Mouse (Mus musculus): Measurements from ENCODE around the gene Prrg2.
"Not testable (repeated sequence)": the region's sequence is repeated elsewhere in the genome, so short reads cannot be mapped to it uniquely, and the experiment has no call there.

The Prrg2 gene

GRCm38 (mm10) chr7:45036702-45037101 lies 25.8 kb downstream of the Prrg2 start:
- DNase-seq (ENCODE audit: inconsistent age in 2 of 2, low spot score in 1 of 2), result no peak

DNA sequence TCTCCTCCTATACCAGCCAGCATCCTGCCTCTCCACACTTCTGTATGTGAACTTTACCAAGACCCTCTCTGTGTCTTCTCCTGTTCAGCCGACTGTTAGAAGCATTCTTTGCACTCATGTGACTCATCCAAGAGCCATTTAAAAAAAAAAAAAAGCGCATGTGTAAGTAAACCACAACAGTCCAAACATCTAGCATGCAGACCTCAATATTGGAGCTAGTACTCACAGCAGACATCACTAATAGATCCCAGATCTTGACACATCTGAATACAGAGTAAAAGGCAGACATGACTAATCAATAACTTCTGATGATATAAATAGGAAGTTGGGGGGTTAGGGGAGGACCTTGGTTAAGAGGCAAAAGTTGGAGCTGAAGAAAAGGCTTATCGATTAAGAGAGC lies 26.8 kb downstream of the Prrg2 start:
- no peak for DNase-seq (ENCODE audit: inconsistent age in 2 of 2, low spot score in 1 of 2)

DNA sequence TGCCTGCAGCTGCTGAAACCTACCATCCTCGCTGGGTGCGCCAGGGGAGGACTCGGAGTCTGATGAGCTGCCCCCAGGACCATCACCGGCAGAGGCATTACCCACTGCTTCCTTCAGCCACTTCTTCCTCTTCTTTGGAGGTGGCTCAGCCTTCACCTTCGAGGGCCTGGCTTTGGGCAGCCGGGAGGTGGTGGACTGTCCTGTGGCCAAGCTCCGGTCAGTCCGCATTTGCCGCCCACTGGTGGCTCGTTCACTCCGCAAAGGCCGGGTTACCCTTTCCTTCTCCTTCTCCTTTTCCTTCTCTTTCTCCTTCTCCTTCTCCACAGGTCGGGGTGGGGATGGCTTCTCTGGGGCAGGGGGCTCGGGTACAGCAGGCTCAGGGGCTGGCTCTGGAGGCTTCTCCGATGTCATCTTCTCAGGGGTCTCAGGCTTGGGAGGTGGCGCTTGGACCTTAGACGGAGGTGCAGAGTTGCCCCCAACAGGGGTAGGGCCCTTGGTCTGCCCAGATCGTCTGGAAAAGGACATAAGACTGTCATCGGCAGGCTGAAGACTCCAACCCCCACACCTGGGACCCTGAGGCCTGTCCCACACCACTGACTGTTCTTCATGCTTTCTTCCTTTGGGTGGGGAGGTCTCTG lies 28.6 kb downstream of the Prrg2 start:
- no peak for DNase-seq (ENCODE audit: inconsistent age in 2 of 2, low spot score in 1 of 2)

GRCm38 (mm10) chr7:45030857-45031256 lies 31.6 kb downstream of the Prrg2 start:
- DNase-seq (ENCODE audit: inconsistent age in 2 of 2, low spot score in 1 of 2), result no peak

GRCm38 (mm10) chr7:45029995-45030394 lies 32.5 kb downstream of the Prrg2 start:
- no peak for DNase-seq (ENCODE audit: inconsistent age in 2 of 2, low spot score in 1 of 2)

- no peak for DNase-seq (ENCODE audit: inconsistent age in 2 of 2, low spot score in 1 of 2)
Measured at GRCm38 (mm10) chr7:45028351-45028750, 34.1 kb downstream of the Prrg2 start.

- no peak for DNase-seq (ENCODE audit: inconsistent age in 2 of 2, low spot score in 1 of 2)
Measured at GRCm38 (mm10) chr7:45027761-45028160, 34.7 kb downstream of the Prrg2 start.

- no peak for DNase-seq (ENCODE audit: inconsistent age in 2 of 2, low spot score in 1 of 2)
Measured at GRCm38 (mm10) chr7:45026256-45026655, 36.2 kb downstream of the Prrg2 start.

- peak; percentile 76 to 91 for DNase-seq (ENCODE audit: inconsistent age in 2 of 2, low spot score in 1 of 2)
Measured at GRCm38 (mm10) chr7:45025601-45026220, 36.8 kb downstream of the Prrg2 start.

DNA sequence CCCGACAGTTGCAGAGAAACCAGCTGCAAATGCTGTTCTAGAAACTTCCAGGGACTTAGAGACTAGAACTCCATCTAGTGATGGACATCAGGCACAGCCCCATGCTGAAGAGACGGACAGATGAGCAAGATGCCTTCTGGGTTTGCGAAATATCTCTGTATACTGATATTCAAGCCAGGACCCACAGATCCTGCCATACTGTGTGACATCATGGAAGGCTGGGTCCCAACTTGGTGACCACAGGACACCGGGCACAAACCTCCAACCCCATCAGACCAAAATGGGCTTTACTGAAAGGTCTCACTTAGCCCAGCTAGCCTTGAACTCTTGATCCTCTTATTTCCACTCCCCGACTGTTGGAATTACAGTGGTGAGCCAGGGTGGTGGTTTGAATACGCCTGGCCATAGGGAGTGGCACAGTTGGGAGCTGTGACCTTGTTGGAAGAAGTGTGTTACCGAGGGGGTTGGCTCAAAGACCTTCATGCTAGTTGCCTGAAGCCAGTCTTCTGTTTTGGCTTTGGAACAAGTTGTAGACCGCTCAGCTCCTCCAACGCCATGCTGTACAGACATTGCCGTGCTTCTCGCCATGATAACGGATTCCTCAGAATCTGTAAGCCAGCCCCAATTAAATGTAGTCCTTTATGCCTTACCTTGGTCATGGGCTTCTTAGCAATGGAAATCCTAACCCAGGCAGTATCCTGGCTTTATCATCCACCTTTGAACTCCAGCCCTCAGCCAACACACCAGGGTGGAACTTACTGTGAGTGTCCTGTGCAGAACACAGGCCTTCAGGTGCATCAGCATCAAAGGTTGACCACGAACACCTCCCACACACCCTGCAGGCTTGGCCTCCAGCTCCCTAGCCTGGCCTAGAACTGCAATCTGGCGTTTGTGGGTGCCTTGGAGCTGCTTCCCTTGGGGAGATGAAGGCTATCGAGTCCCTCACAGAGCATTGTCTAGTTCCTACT lies 37.9 kb downstream of the Prrg2 start:
- peak in 1 of 2 experiments; percentile 74 for DNase-seq (ENCODE audit: inconsistent age in 2 of 2, low spot score in 1 of 2)

DNA sequence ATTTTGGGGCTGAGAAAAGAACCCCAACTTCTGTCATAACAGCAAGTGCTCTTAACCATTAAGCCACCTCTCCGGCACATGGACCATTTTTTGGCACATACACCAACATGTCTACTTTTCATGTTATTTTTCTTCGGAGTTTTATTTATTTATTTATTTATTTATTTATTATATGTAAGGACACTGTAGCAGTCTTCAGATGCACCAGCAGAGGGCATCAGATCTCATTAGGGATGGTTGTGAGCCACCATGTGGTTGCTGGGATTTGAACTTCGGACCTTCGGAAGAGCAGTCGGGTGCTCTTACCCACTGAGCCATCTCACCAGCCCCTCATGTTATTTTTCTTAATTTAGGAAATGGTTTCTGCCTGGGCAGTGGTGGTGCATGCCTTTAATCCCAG lies 38.8 kb downstream of the Prrg2 start:
- not testable (repeated sequence) for DNase-seq (ENCODE audit: inconsistent age in 2 of 2, low spot score in 1 of 2)

DNA sequence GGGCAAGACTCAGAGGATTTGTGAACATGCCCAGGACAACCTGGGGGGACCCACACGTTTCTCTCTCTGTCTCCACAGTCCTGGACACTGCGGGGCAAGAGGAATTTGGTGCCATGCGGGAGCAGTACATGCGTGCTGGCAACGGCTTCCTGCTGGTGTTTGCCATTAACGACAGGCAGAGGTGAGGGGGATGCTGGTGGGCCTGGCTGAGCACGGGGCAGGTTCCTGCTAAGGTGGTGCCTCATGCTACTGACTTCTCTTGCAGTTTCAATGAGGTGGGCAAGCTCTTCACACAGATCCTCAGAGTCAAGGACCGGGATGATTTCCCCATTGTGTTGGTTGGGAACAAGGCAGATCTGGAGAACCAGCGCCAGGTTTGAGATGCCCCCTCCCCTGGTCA lies 42.3 kb downstream of the Prrg2 start:
- DNase-seq (ENCODE audit: inconsistent age in 2 of 2, low spot score in 1 of 2), result peak in 1 of 2 experiments; percentile 50

DNA sequence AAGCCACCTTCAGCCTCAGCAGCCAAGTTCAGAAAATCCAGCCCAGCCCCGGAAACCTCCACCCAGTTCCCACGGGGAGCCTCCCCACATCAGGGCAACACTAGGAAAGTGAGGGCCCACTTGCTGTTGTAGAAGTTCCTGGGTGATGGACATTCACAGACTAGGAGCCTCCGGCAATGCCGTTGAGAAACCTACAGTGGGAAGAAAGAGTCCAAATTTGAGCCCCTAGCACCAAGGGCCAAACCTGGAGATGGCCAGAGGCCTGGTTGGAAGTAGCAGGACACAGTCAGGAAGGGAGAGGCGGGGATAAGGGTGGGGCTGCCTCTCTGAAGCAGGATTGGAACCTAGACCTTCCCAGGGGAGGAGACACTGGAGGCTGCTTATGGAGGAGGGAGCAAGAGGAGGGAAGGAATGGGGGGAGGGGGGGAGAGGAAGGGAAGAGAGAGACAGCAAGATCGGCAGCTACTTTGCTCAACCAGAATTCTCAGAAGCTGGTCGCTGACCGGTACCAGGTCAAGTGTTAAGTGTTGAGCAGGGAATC lies 43.4 kb downstream of the Prrg2 start:
- peak; percentile 81 to 90 for DNase-seq (ENCODE audit: inconsistent age in 2 of 2, low spot score in 1 of 2)

DNA sequence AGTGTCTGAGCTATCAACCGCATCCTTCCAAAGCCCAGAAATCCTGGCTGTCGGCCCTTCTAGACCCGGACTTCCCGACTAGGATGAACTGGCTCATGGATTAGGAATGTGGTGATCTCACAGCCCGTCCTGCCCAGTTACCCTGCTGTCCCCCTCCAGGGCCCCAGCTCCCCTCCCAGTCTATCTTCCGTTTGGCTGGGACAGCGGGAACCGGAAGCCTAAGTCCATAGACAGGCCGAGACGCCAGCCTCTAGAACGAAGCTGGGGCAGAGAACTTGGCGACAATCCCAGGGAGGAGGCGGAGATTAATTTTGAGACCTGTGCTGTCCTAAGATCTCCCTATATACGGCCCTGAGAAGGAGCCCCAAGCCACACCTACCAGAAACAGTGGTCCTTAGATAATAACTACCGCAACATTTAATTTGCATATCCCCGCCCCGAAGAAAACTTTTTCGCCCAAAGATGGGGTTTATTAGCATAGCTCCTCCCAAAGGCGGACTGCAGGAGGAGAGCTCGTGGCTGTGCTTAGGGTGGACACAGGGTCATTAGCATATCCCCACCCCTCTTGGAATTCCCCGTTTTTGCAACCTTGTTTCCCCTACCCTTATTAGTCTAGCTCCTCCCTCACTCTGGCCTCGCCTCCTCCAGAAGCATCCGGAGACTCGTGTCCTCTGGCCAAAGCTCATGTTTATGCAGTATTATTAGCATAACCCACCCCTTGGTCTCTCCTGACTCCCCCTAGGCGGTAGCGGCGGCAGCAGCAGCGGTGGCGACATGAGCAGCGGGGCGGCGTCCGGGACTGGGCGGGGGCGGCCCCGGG lies 45.0 kb downstream of the Prrg2 start, which contains the start of gene Rras:
Gene Rras (plus strand): TSS at position 720 of the 820 bp plus-strand sequence.
- peak; percentile 96 to 98 for DNase-seq (ENCODE audit: inconsistent age in 2 of 2, low spot score in 1 of 2)

GRCm38 (mm10) chr7:45016761-45017160 lies 45.7 kb downstream of the Prrg2 start:
- DNase-seq (ENCODE audit: inconsistent age in 2 of 2, low spot score in 1 of 2), result no peak

DNA sequence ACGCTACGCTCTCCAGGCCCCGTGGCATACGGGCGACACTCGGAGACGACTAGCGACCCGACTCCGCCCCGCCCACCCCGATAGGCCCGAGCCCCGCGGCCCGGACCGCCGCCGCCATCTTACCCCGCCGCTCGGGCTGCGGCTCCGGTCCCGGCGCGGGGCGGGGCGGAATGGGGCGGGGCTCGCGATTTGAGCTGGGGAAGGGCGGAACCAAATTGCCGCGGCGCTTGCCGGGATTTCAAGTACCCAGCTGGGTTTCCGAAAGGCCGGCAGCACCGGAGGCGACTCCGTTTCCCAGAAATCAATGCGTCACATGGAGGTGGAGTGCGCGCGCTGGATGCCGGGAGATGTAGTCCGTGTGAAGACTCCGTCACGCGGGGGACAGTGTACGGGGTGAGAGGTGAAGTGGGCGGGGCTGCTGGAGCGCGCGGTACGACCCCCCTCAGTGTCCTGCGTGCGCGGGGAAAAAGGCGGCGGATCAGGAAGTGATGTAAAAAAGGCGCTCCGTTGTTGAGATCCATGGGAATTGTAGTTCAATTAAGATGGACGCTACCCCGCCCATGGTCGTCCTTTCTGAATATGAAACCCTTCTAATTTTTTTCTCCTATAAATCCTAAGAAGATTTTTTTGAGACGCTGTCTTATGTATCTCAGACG lies 46.4 kb downstream of the Prrg2 start, which contains the start of gene Scaf1:
Gene Scaf1 (minus strand): TSS at position 407 of the 656 bp plus-strand sequence.
- peak; percentile 100 for DNase-seq (ENCODE audit: inconsistent age in 2 of 2, low spot score in 1 of 2)

- no peak for DNase-seq (ENCODE audit: inconsistent age in 2 of 2, low spot score in 1 of 2)
Measured at GRCm38 (mm10) chr7:45015344-45015956, 47.0 kb downstream of the Prrg2 start.

DNA sequence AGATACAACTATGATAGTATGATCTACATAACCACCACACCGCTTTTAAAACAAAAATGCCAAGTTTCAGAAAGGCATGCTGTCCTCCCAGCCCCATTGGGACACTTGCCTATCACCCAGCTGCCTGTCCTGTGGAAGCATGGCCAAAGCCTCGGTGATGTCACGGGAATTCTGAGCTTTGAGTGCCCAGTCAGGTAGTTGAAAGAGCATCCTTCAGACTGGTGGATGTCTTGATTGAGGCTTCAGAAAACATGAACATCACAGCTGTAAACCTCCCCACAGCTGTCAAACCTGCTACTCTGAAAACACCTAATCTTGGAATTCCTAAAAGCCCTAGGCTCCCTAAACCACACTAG lies 48.4 kb downstream of the Prrg2 start:
- no peak for DNase-seq (ENCODE audit: inconsistent age in 2 of 2, low spot score in 1 of 2)

DNA sequence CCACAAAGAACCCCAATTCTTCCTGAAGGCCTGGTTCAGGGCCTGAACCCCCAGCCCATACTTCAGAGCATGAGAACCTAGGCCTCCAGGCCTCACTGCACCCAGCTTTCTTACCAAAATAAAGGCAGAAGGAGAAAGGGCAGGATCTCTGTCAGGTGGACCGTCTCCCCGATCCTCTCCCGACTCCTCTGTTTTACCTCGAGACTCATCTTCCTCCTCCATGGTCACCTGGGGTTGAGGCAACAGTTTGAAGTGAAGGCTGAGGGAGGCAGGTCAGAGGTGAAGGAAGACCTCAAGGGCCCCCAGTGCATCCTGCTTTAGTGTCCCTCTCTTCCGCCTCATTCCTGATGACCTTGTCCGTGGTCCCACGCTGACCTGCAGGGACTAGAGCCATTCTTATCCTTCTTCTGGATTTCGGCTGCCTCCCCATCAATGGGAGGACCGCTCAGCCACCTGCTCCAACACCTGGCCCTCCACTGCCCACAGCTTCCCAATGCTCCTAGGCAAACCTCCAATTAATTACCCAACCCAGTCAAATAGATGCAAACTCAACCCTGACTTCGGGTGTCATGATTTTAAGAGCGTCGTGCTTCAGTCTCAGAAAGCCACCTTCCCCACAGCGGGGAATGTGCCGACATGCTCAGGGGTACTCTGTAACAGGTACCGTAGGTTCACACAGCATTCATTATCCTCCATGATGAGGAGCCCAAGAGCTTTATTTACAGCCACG lies 48.9 kb downstream of the Prrg2 start:
- DNase-seq (ENCODE audit: inconsistent age in 2 of 2, low spot score in 1 of 2), result no peak
